Mouse (Mus musculus) adrenal gland, adult 2 months (tissue): ENCODE measurements around the gene Cct3. TPM values are rescaled to one million over a fixed set of nuclear protein-coding genes. Genes with fewer than 3 reads are reported as not detected.
"Not testable (repeated sequence)": the region's sequence is repeated elsewhere in the genome, so short reads cannot be mapped to it uniquely, and the experiment has no call there.

Experiments used
- DNase-seq: peaks from one replicate; pipeline ENCODE4 v3.0.0; 2021
- long read RNA-seq: library from polyadenylated mRNA; stranded (forward); transcript quantifications from one replicate; pipeline ENCODE4 v2.0.0, GENCODE M21; 2021
- polyA plus RNA-seq: library from polyadenylated mRNA; depleted of rRNA; stranded (reverse); fragments of >200 nt; gene quantifications from 2 replicates; pipeline ENCODE4 v1.2.3, GENCODE M21; 2012; rRNA removed
- total RNA-seq, 2 experiments: library from RNA; stranded (reverse); gene quantifications; 2 replicates each; pipeline ENCODE4 v1.2.3; 2021

Cct3 gene
- 100 to 1,000 TPM; 218 to 316 TPM for total RNA-seq
- 48.9 and 64.9 TPM in 2 replicates for polyA plus RNA-seq
- long read RNA-seq, transcript Cct3-201 (14 exons, 1,977 nt): major isoform, 221 of 230 reads
- long read RNA-seq, partial matches to known transcripts: 6 of 230 reads
- long read RNA-seq, other reads (novel, unspliced or antisense): 3 of 230 reads

DNA sequence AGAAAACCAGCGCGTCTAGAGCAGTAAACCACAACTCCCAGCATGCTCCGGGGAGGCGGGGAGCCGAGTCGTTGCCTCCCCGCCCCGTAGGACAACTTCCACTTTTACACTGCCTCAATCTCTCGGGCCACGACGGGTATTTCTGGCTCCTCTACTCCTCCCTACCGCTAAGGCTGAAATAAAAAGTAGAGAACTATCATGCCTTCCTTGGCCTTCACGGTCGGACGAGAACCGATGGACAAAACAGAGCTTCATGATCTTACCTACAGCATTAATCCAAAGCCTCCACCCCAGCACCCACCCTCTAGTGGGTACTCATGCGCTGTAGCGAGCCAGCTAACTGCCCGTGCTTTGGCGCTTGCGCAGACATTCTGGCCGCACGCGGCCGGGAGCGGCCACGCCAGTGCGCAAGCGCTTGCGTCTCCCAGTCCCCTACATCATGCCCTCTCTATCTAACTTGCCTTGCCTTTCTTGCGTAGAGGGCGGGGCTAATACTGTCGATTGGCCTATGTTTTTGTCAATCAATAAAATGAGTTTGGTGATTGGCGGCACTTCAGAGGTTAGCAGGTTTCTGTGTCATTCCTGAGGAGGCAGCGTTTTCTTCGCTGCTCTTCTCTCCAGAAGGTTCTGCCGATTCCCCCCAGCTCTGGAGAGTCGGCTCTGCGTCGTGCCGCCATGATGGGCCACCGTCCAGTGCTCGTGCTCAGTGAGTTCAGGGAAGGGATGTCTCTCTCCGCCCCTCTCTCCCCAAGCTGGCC is at the start of gene Cct3, which contains the start of gene Tsacc:
Cct3 (plus strand) TSS at position 556 of the 758 bp plus-strand sequence.
Tsacc (minus strand) TSS at position 439 of the 758 bp plus-strand sequence.
- DNase-seq: peak; percentile 98

DNA sequence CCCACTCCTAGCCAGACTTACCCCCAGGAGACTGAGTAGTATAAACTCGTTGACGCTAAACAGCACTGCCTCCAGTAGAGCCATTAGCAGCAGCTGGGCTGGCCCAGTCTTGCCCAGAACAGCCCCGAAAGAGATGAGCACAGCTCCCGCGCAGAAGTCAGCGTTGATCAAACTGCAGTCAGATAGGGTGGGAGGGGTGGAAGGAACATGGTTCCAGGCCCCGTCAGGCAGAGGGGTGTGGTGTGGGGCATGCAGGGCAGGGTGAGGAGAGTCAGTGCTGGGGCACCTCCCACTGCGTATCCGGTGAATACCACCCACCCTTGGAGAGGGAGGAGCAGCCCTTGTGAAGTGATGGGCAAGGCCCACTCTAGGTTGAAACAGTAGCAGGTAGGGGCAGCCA is 49.2 kb upstream of the Cct3 start:
- DNase-seq: no peak

DNA sequence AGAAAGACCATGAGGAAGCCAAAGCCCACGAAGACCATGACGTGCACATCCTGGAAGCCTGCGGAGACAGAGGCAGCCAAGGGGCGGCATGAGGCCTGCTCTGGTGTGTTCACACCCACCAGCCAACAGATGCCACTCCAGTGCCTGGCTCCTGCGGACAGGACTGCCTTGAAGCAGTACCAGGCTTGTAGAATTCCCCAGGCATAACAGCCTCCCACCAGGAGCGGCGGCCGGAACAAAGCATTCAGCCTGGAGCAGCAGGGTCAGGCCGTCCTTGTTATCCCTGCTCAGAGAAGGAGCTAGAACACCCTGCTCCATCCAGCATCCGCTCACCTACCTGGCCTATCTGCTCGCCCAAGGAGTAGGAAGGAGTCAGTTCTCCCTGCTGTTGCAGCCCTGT is 48.5 kb upstream of the Cct3 start:
- DNase-seq: no peak

DNA sequence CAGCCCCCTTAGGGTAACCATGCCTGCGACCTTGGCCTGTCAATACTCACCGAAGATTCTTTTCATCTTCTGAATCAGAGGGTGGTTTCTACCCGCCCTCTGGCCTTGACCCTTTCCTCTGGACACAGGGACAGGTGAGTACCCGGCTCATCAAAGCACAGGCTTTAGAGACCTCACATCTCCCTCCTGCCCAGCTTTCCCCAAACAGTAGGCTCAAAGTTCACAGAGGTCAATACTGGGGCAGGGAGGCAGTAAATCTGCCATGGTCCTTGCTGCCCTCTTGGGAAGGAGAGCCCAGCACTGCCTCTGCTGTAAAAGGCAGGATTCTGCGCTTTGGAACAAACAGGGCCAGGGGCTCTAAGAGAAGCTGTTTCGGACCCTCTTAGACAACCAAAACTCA is 44.2 kb upstream of the Cct3 start:
- DNase-seq: no peak

DNA sequence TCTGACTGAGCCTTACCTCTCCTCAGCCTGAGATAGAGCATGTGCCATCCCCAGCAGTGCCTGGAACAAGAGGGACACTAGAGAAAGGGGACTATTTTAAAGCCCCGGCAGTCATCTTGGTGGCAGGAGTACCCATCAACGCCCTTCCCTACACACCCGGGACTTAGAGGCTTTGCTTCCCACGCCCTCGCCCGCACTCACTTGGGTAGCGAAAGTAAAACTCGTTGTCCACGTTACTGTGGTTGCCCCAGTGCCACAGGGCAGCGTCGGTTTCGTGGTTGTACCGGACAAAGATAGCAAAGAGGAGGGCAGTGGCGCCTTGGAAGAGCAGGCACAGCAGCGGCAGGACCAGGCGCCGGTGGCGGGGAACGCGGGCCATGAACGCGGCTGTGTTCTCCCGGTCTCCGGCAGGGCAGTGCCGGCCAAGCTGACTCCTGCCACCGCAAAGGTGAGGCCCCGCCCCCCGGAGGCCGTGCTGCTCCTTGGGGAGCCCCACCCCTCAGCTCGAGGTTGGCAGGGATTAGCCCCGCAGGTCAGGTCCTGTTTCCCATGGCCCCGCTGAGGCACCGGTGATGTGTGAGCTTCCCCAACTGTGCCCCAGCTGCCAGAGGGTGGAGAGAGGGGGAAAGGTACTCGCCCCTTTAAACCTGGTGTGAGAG is 42.5 kb upstream of the Cct3 start, which contains the start of gene Rhbg:
Rhbg (minus strand) TSS at position 442 of the 659 bp plus-strand sequence.
- peak; percentile 82 for DNase-seq

DNA sequence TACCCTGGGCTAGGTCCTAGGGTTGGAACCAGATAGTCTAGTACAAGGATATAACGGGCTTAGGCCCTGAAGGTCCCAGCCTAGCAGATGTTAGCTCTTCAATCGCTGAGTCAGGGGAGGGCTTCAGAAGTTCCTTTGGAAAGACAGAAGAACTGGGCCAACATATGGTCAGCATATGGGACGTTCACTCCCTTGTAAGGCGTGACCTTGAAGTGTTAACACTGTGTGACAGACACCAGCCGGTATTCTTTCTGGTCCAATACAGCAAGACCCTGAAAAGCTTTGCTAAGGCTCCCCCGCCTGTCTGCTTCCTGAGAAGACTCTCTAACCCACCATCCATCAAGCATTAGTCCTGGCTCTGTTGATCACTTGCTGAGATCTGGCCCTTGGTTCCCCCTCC is 41.0 kb upstream of the Cct3 start:
- DNase-seq: no peak

DNA sequence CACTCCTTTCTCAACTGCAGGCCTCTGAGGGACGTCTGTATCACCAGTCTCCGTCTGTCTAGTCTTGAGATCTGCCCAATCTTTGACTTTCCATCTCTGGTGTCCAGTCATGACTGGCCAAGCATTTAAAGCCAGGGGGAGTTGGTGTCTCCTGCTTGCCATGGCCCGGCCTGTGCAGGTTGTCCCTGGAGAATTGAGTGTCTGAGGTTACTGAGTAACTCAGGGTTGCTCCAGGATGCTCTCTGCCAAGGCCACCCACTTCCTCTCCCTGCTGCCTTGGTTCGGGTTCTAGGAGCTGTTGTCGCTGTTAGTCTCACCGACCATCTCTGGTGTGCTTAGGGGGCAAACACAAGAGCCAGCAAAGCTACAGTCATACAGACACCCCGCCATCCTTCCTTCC is 40.5 kb upstream of the Cct3 start:
- no peak for DNase-seq

DNA sequence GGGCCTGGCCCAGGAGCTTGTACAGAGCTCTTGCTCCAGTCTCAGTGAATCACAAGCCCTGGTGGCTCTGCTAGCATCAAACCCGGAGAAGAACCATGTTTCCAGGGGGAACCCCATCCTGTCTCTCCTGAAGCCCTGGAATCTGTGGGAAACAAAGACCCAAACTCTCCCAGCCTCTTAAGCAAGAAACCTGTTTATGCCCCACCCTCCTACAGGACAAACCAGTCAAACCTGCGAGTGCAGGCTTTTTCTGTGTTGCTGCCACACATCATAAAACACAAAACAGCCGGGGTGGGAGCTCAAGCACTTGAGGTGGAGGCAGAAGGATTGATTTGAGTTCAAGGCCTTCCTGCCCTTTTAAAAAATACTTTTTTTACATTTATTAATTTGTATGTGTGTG is 34.6 kb upstream of the Cct3 start:
- no peak for DNase-seq

DNA sequence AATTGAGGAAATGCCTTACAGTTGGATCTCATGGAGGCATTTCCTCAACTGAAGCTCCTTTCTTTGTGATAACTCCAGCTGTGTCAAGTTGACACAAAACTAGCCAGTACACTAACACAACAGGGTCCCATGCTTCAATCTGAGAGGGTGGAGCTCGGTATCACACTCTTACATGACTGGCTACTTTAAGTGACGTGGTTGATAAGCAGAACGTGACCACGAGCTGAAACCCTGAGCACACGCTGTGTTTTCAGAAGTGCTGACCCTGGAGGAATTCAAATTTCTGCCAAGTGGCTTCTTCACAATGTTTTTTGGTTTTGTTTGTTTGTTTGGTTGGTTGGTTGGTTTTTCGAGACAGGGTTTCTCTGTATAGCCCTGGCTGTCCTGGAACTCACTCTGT is 28.9 kb upstream of the Cct3 start:
- not testable (repeated sequence) for DNase-seq

DNA sequence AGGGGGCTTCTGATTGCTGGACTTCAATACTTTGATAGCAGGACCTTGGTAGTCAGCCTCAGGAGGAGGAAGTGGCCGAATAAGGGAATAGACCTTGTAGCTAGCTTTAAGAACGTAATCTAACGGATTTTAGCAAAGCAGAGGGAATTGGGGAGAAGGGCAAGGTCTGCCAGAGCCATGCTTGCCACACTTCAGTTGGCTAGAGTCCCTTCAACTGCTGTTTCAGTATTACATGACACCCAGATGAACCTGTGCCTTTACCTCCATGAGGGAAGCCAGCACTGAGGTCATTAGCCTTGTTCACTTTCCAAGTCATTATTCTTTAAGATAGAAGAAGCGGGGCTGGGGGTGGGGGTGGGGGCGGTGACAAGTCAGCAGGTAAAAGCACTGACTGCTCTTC is 27.9 kb upstream of the Cct3 start:
- DNase-seq: no peak

DNA sequence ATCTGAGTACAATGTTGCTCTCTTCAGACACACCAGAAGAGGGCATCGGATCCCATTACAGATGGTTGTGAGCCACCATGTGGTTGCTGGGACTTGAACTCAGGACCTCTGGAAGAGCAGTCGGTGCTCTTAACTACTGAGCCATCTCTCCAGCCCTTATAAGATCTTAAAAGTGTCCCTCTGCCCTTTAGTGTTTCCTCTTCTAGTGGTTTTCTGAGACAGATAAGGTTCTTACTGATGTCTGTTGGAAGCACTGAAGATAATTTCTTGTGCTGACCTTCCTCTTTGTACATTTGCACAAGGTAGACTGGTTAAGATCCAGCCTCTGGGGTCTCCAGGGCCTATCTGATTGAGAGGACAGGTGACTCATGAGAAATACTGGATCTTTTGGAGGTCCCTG is 25.6 kb upstream of the Cct3 start:
- DNase-seq: not testable (repeated sequence)

DNA sequence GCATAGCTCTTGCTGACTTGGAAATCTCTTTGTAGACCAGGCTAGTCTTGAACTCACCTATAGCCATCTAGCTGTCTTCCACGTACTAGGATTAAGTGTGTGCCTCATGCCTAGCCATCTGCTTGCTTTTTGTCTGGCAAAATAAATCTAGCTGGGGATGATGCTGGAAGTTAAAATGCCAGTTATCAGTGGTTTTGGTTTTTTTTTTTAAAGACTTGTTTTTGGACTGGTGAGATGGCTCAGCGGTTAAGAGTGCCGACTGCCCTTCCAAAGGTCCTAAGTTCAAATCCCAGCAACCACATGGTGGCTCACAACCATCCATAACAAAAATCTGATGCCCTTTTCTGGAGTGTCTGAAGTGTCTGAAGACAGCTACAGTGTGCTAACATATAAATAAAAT is 25.1 kb upstream of the Cct3 start:
- no peak for DNase-seq

DNA sequence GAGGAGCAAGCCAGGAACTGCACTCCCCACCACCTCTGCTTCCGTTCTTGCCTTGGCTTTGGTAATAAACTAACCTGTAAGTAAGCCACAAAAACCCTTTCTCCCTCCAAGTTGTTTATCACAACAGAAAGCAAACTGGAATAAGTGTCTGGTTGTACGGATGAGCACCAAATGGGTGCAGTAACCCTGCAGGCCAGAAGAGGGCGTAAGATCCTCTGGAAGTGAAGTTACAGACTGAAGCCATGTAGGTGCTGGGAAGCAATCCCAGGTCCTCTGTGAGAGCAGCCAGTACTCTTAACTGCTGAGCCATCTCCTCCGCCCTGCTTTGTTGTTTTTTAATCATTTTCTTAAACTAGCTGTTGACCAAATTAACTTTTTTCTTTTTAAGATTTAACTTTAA is 22.9 kb upstream of the Cct3 start:
- no peak for DNase-seq

DNA sequence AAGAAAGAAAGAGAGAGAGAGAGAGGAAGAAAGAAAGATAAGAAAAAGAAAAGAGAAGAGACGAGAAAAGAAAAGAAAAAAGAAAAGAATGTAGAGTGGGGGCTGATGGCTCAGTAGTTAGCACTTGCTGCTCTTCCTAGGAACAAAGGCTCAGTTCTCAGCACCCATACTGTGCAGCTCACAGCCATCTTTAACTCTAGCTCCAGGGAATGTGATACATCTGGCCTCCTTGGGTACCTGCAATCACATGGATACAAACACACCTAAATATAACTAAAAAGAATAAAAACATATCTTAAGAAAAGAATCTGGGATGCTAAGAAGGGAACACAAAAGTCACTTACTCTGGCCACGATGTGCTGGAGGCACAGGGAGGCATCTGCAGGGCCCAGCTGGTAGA is 20.8 kb upstream of the Cct3 start:
- DNase-seq: no peak

DNA sequence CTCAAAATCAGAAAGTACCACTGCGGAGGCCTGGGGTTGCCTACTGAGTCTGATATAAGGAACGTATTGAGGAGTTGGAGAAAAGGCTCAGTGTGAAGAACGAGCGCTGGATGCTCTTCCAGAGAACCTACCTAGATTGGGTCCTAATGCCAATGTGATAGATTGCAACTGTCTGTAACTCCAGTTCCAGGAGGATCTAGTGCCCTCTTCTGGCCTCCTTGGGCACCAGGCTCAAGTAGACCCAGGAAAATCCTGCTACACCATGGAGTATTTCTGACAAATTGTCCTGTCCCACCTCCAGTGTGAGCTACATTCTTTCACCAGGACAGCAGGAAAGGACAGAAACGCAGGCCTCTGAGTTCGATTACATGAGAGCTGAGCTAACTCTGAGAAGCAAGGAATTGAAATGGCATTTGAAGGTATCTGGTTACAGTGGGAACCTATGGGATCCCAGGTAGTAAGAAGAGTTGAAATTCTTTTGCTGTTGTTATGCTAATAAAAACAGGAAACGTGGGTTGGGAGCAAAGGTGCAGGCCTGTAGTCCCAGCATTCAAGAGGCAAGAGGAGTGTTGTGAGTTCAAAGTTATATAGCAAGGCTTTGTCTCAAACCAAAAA is 20.3 kb upstream of the Cct3 start:
- DNase-seq: peak; percentile 55

DNA sequence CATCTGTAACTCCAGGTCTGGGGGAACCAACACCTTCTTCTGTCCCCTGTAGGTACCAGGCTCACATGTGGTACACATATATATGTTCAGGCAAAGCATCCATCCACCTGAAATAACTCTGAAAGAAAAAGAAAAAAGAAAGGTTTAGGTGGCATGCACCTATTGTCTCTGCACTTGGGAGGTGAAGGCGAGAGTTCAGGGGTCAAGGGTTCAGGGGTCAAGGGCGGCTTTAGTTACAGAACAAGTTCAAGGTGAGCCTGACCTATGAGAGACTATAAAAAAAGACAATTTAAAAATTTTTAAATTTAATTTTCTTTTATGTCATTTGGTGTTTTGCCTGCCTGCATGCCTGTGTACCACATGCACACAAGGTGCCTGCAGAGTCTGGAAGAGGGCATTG is 16.9 kb upstream of the Cct3 start:
- no peak for DNase-seq

DNA sequence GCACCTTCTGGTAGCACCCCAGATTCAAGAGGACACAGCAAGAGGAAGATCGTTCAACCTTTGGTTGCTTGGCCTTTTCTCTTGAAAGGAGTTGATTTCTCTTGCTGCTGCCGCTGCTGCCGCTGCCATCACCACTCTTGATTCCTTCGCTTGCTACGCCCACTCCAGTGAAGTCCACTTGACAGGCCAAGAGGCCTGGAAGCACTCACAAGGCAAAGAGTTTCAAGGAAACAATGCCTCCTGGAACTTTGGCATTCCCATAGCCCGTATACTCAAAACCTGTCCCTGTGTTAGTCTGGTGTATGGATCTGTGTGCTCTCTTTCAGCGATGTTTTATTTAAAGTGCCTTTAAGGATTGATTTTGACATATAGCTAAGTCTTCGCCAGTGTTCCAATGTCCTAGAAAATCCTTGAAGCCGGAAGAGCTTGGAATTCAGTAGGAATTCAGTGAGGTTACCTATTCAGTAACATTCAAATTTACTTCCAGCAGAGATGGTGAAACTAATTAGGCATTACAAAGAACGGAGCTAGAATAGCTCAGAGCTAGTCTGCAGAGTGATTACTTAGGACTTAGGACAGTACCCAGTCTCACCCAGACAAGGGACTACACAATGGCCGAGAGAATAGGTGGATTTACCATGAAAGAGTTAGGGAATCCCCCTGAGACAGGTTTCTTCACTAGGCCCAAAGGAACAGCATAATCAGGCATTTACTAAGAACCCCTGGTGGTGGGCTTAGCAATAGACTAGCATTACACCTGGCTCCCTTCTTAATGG is 15.6 kb upstream of the Cct3 start:
- not testable (repeated sequence) for DNase-seq

DNA sequence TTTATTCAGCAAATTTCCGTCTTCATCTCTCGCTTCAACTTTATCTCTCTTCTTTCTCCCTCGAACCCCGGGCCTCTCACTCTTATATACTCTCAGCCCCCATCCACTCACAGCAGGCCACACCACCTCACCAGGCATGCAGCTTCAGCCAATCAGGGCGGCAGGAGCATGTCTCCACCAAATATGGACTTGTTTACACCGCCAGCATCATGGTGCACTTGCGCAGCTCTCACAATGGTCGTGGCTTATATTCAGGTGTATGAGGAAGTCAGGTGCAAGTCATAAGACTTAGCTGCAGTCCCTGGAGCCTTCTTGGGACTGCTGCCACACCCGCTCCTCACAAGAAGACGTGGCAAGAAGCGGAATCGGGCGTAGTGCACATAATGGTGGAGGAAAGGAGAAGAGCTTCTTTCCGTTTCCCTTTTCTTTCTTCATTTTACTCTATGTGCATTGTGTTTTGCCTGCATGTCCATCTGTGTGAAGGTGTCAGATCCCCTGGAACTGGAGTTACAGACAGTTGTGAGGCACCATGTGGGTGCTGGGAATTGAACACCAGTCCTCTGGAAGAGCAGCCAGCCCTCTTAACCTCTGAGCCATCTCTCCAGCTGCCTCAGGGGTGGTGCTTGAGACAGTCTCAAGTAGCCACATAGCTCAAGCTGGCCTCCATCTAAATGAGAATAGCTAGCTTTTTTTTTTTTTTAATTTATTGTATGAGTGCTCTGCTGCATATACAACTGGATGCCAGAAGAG is 11.9 kb upstream of the Cct3 start:
- DNase-seq: not testable (repeated sequence)

DNA sequence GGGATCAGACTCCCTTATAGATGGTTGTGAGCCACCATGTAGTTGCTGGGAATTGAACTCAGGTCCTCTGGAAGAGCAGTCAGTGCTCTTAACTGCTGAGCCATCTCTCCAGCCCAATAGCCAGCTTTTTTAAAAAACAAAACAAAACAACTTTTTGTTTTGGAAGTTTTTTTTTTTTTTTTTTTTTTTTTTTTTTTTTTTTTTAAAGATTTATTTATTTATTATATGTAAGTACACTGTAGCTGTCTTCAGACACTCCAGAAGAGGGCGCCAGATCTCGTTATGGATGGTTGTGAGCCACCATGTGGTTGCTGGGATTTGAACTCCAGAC is 11.4 kb upstream of the Cct3 start:
- DNase-seq: not testable (repeated sequence)

DNA sequence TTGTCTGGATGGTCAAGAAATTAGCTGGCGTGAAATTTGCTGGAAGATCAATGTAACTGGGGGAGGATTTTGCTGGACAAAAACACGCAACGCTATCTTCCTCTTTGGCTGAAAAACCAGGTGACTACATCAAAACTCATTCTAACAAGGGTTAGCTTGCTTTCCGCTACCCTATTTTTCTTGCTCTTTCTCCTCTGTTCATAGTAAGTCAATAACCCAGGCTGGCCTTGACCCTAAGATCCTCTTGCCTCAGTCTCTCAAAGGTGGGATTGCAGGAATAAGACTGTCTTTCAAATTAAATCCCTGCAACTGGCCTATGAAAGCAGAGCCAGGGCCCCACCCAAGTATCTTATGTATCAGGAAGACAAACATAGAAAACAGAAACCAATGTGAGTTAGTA is 9.8 kb upstream of the Cct3 start, which contains the start of gene Gm38392:
Gm38392 (minus strand) TSS at position 101 of the 400 bp plus-strand sequence.
- no peak for DNase-seq

DNA sequence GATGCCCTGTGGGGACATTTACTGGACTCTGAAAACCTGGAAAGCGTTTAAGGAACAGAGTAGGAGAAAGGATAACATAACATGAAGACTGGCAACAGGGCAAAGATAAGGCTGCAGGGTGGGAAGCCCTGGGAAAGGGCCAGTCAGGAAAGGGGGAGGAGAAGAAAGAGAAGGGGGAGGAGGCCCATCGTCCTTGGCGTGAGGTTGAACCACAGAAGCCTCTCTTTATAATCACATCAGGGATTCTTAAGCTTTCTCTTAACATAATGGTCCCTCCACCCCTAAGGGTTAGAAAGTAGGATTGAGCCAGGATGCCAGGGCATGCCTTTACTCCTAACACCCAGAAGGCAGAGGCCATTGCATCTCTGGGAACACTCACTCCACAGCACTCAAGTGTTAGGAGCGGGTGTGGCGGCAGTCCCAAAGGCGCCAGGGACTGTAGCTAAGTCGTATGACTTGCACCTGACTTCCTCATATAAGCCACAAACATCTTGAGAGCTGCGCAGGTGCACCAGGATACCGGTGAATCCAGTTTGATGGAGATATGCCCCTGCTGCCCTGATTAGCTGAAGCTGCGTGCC is 8.7 kb upstream of the Cct3 start:
- DNase-seq: not testable (repeated sequence)
